Mouse (Mus musculus): ENCODE results near the gene Map3k1. TPM values are rescaled to one million over a fixed set of nuclear protein-coding genes. Genes with fewer than 3 reads are reported as not detected.
A peak's percentile ranks its signal among the peaks of the same experiment; 100 is the strongest.

The Map3k1 gene
- polyA plus RNA-seq, 1 experiment from 2014 or later: 15.6 TPM

DNA sequence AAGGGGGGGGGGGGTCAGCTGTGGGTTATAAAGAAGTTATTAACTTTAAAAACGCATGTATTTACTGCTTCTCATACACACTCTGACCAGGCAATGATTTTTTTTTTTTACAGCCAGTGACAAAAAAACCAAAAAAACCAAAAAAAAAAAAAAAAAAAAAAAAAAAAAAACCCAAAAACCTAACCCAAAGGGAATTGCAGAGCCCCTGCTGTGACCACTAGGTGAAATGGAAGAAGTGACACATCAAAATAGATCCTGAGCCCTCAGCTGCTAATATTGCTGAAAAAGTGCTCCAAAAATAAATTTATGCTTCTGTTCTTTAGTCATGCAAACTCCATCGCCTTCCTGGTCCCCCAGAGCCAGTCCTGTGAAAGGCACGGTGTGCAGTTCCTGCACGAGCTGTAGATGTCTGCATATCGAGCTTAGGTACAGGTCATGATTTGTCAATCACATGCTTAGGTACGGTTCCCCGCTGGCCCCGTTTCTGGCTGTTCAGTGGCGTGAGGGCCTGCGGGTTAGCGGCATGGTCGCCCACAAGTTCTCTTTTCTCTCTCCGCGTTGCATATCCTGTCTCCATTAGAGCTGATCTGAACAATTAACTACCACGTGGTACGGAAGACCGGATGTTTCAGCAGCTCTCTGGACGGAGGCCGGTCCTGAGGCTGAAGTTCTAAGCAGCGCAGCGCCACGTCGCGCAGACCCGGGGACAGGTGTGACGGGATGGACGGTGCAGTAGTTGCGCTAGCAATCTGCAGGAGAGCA is 60.3 kb downstream of the Map3k1 start:
- peaks cover 47% of the 10 kb centered on the region for H3K36me3 ChIP-seq (ENCODE audit: control insufficient read depth, insufficient read depth, low read length)
- H3K27me3 ChIP-seq (ENCODE audit: control insufficient read depth, insufficient read depth, low read length): no peaks in the 10 kb centered on the region
- DNase-seq (no peak), ATAC-seq (ENCODE audit: low FRiP score, low TSS enrichment) (no peak)
- H3K9me3 ChIP-seq (ENCODE audit: control insufficient read depth, low read length): no peaks in the 10 kb centered on the region
- no peak overlapping the region for H3K4me3 ChIP-seq (replicated peaks; ENCODE audit: low read depth, low read length)
- H3K4me2 ChIP-seq (ENCODE audit: low read length): no peak overlapping the region
- H3K4me1 ChIP-seq (ENCODE audit: control insufficient read depth, insufficient read depth, low read length): no peaks in the 10 kb centered on the region
- 96% methylated on average over 28 of the region's 28 CpGs for WGBS
- no peak overlapping the region for H3K9ac ChIP-seq (replicated peaks; ENCODE audit: low read length)
- no peak overlapping the region for H3K27ac ChIP-seq (replicated peaks; ENCODE audit: low read depth, low read length)

DNA sequence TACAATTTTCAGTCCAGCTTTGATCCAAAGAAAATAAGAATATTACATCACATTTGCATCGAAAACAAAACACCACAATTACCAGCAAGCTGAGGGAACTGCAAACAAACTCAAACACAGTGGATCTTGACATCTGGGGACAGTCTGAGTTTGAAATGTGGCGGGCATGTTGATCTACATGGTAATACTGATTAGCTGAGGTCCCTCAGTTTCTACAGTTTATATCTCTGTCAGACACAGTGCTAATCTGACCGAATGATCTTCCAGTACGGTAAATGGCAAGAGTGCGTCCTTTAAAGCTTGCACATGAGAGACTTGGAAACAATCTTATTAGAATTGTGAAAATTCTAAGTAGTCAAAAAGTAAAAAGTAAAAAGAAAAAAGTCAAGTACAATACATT is 62.0 kb downstream of the Map3k1 start:
- no peak for ATAC-seq (ENCODE audit: low FRiP score, low TSS enrichment)
- WGBS: 92% methylated on average over 5 of the region's 5 CpGs
- H3K9ac ChIP-seq (replicated peaks; ENCODE audit: low read length): no peak overlapping the region

DNA sequence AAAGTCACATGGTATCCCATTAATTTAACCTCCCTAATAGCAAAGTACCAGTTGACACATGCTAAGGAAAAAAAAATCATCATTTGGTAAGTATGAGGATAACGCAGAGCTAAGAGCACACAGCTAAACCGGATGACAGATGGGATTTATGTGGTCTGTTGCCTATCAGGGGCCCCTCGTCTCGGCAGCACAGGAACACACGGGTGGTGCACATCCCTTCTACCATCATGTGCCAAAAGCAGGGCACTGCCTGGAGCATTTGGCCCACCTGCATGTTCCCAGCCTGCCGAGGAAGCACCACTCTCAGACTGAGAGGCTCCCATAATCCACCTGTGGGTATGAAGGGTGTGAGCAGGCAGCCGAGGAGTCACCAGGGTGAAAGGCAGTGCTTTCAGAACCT is 63.6 kb downstream of the Map3k1 start:
- Histone ChIP-seq H3K4me1 (ENCODE audit: control insufficient read depth, insufficient read depth, low read length) (no peaks in the 10 kb centered on the region), H3K4me2 (ENCODE audit: low read length) (no peak overlapping the region), H3K9me3 (ENCODE audit: control insufficient read depth, low read length) (no peaks in the 10 kb centered on the region), H3K9ac (replicated peaks; ENCODE audit: low read length) (no peak overlapping the region), H3K27me3 (ENCODE audit: control insufficient read depth, insufficient read depth, low read length) (no peaks in the 10 kb centered on the region), H3K27ac (replicated peaks; ENCODE audit: low read depth, low read length) (no peak overlapping the region), H3K4me3 (replicated peaks; ENCODE audit: low read depth, low read length) (no peak overlapping the region), H3K36me3 (ENCODE audit: control insufficient read depth, insufficient read depth, low read length) (peaks cover 21% of the 10 kb centered on the region)
- 86% methylated on average over 7 of the region's 7 CpGs for WGBS
- ATAC-seq (ENCODE audit: low FRiP score, low TSS enrichment): no peak
- DNase-seq: no peak

More for the DNA sequence above, 62.0 kb downstream of the Map3k1 start:
- no peaks in the 10 kb centered on the region for H3K27me3 ChIP-seq (ENCODE audit: control insufficient read depth, insufficient read depth, low read length)
- H3K4me3 ChIP-seq (replicated peaks; ENCODE audit: low read depth, low read length): no peak overlapping the region
- peaks cover 32% of the 10 kb centered on the region for H3K36me3 ChIP-seq (ENCODE audit: control insufficient read depth, insufficient read depth, low read length)
- H3K9me3 ChIP-seq (ENCODE audit: control insufficient read depth, low read length): no peaks in the 10 kb centered on the region
- no peak overlapping the region for H3K4me2 ChIP-seq (ENCODE audit: low read length)
- H3K27ac ChIP-seq (replicated peaks; ENCODE audit: low read depth, low read length): no peak overlapping the region
- no peaks in the 10 kb centered on the region for H3K4me1 ChIP-seq (ENCODE audit: control insufficient read depth, insufficient read depth, low read length)
- no peak for DNase-seq

DNA sequence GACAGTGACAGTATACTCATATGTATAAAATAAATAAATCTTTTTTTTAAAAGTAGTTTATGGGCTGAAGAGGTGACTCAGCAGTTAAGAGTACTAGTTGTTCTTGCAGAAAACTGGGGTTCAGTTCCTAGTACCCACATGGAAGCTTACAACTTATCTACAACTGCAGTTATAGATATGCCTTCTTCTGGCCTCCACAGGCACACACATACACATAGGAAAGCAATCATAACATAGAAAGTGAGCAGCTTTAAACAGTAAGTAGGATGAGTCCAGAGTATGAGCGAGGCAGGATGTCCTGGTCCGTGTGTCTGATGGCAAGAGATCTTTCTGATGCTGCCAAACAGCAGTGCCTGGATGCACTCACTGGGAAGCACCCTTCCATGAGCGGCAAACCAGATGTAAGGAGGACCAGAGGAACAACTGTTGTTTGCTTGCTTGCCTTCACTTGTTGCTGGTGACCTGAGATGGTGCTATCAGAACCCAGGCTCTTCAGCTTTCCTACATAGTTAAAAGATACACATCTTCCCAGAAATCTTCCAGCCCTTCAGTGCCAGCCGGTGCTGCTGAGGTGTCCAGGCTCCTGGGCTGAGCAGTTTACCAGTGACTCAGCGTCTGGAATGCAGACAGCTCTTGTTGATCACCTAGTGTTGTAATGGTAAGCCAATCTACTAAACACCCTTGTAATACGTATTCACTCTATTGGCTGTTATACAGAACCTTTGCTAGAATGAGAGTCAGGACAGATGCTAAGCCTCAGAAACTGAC is 64.4 kb downstream of the Map3k1 start:
- no peaks in the 10 kb centered on the region for H3K27me3 ChIP-seq (ENCODE audit: control insufficient read depth, insufficient read depth, low read length)
- H3K27ac ChIP-seq (replicated peaks; ENCODE audit: low read depth, low read length): no peak overlapping the region
- no peak overlapping the region for H3K4me2 ChIP-seq (ENCODE audit: low read length)

DNA sequence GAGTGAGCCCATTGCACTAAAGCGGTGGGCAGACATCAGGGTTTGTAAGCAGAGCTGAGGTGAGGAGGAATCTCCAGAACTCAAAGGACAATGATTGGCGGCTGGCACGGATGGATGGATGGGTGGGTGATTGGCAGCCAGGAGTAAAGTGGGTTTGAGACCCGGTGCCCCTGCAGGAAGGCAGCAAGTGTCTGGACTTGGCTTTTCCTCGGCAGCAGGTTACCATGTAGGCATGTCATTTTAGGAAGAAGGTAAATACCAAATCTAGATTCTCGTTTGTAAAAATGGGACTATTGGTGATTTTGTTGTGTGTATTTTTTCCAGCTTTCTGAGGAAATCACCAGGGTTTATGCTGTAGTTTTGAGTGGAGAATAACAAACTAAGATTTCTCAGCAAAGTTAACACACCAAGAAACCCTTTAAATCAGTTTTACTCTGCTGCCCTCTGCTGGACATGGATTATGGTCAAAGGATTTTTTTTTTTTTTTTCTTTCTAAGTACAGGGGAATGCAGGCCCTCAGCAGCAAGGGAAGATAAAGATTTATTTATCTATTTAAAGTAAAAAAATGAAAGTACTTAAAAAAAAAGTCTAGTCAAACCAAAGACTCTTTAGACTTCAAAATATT is 66.7 kb downstream of the Map3k1 start:
- ATAC-seq (ENCODE audit: low FRiP score, low TSS enrichment): no peak

More for the DNA sequence above, 64.4 kb downstream of the Map3k1 start:
- 88% methylated on average over 6 of the region's 6 CpGs for WGBS
- no peaks in the 10 kb centered on the region for H3K9me3 ChIP-seq (ENCODE audit: control insufficient read depth, low read length)
- DNase-seq: no peak
- no peaks in the 10 kb centered on the region for H3K4me1 ChIP-seq (ENCODE audit: control insufficient read depth, insufficient read depth, low read length)
- no peak overlapping the region for H3K4me3 ChIP-seq (replicated peaks; ENCODE audit: low read depth, low read length)
- no peak for ATAC-seq (ENCODE audit: low FRiP score, low TSS enrichment)
- H3K36me3 ChIP-seq (ENCODE audit: control insufficient read depth, insufficient read depth, low read length): peaks cover 14% of the 10 kb centered on the region
- no peak overlapping the region for H3K9ac ChIP-seq (replicated peaks; ENCODE audit: low read length)

DNA sequence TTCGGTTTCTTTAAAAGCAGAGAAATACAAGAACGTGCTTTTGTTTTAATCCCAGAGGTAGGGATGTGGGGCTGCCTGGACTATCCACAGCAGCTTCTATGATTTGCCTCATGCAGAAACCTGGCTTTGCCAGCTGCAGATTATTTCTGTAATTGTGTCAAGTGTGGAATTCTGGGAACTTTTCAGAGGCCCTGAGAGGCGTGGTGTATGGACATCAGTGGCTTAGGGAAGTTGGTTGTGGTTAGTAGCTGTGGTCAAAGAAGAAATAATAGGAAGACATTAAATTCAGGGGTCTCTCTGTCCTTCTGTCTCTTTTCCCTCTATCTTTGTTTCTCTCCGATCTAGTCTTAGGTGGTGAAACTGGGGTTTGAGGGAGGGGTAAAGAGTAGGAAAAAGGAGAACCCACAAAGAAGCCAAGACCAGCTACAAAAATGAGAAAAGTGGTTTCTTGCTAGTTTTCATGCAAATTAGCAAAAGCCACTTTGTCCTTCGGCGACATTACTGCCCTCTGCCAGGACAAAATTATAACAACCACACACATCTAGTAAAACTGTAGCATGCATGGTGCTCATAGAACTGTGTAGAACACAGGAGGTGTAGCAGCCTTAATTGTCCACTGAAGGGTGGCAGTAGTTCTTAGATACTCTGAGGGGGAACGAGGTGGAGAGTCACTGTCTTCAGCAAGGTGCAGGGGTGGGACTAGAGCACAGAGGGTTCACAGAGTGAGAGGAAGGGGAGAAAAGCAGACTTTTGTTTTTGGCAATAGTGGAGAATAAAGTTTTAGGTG is 67.4 kb downstream of the Map3k1 start:
- H3K4me3 ChIP-seq (replicated peaks; ENCODE audit: low read depth, low read length): no peak overlapping the region
- H3K9me3 ChIP-seq (ENCODE audit: control insufficient read depth, low read length): no peaks in the 10 kb centered on the region
- no peak for ATAC-seq (ENCODE audit: low FRiP score, low TSS enrichment)
- no peak overlapping the region for H3K4me2 ChIP-seq (ENCODE audit: low read length)
- H3K4me1 ChIP-seq (ENCODE audit: control insufficient read depth, insufficient read depth, low read length): no peaks in the 10 kb centered on the region
- 80% methylated on average over 7 of the region's 7 CpGs for WGBS
- H3K36me3 ChIP-seq (ENCODE audit: control insufficient read depth, insufficient read depth, low read length): no peaks in the 10 kb centered on the region
- H3K9ac ChIP-seq (replicated peaks; ENCODE audit: low read length): no peak overlapping the region
- no peak for DNase-seq
- no peaks in the 10 kb centered on the region for H3K27me3 ChIP-seq (ENCODE audit: control insufficient read depth, insufficient read depth, low read length)
- no peak overlapping the region for H3K27ac ChIP-seq (replicated peaks; ENCODE audit: low read depth, low read length)

More for the DNA sequence above, 66.7 kb downstream of the Map3k1 start:
- 60% methylated on average over 6 of the region's 6 CpGs for WGBS
- H3K4me2 ChIP-seq (ENCODE audit: low read length): no peak overlapping the region
- no peaks in the 10 kb centered on the region for H3K4me1 ChIP-seq (ENCODE audit: control insufficient read depth, insufficient read depth, low read length)
- no peak overlapping the region for H3K4me3 ChIP-seq (replicated peaks; ENCODE audit: low read depth, low read length)
- peak; percentile 92 for DNase-seq
- no peak overlapping the region for H3K9ac ChIP-seq (replicated peaks; ENCODE audit: low read length)
- no peaks in the 10 kb centered on the region for H3K9me3 ChIP-seq (ENCODE audit: control insufficient read depth, low read length)
- H3K27me3 ChIP-seq (ENCODE audit: control insufficient read depth, insufficient read depth, low read length): no peaks in the 10 kb centered on the region
- no peaks in the 10 kb centered on the region for H3K36me3 ChIP-seq (ENCODE audit: control insufficient read depth, insufficient read depth, low read length)
- H3K27ac ChIP-seq (replicated peaks; ENCODE audit: low read depth, low read length): no peak overlapping the region

DNA sequence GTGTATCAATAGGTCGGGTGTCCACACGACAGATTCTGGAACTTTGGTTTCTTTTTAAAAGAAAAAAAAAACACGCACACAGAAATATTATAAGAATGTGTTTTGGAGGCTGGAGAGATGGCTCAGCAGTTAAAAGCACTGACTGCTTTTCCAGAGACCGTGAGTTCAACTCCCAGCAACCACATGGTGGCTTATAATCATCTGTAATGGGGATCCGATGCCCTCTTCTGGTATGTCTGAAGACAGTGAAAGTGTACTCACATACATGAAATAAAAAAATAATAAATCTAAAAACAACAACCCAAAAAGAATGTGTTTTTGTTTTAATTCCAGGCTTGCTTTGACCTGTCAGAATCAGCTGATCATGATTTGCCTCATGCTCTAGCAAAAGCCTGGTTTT is 81.9 kb downstream of the Map3k1 start:
- H3K27me3 ChIP-seq (ENCODE audit: control insufficient read depth, insufficient read depth, low read length): no peaks in the 10 kb centered on the region
- ATAC-seq (ENCODE audit: low FRiP score, low TSS enrichment) (no peak), DNase-seq (no peak)
- 0 out of 2 replicates have a peak, but pooled peaks cover 3% of the 10 kb centered on the region for H3K4me1 ChIP-seq (ENCODE audit: control insufficient read depth, insufficient read depth, low read length)
- H3K4me2 ChIP-seq (ENCODE audit: low read length): no peak overlapping the region
- no peaks in the 10 kb centered on the region for H3K36me3 ChIP-seq (ENCODE audit: control insufficient read depth, insufficient read depth, low read length)
- no peak overlapping the region for H3K9ac ChIP-seq (replicated peaks; ENCODE audit: low read length)
- H3K9me3 ChIP-seq (ENCODE audit: control insufficient read depth, low read length): no peaks in the 10 kb centered on the region
- no peak overlapping the region for H3K27ac ChIP-seq (replicated peaks; ENCODE audit: low read depth, low read length)
- H3K4me3 ChIP-seq (replicated peaks; ENCODE audit: low read depth, low read length): no peak overlapping the region
- WGBS: 94% methylated on average over 5 of the region's 5 CpGs

Measured in midbrain, embryonic 14.5 days (tissue).